Mouse (Mus musculus) CH12.LX (cell line): ENCODE results near the gene Acoxl. TPM values are rescaled to one million over a fixed set of nuclear protein-coding genes. Genes with fewer than 3 reads are reported as not detected.

Source experiments
- DNase-seq: peaks from one replicate; pipeline ENCODE4 v3.0.0-alpha.2; 2013; ENCODE audit errors: extremely low read depth
- H3K27ac ChIP-seq: 2 replicates; pipeline ENCODE4 v1.5.1; 2012; ENCODE audit warnings: low read depth, mild to moderate bottlenecking, control low read depth, moderate library complexity; ENCODE audit not compliant: insufficient read depth
- H3K27me3 ChIP-seq: replicated peaks from 2 replicates; pipeline ENCODE3; 2012; ENCODE audit warnings: inconsistent platforms
- H3K36me3 ChIP-seq, 2 experiments: replicated peaks in 1 of 2; 2 replicates each; pipeline versions ENCODE3 to v1.6.1; 2012; ENCODE audit warnings: inconsistent platforms in 1 of 2, low read length in 1 of 2, mild to moderate bottlenecking in 1 of 2, mixed read lengths in 1 of 2, moderate library complexity in 1 of 2; ENCODE audit not compliant: control insufficient read depth in 1 of 2, insufficient read depth in 1 of 2
- H3K4me1 ChIP-seq, 2 experiments: 2 replicates each; pipeline ENCODE4 v1.6.1; 2012; ENCODE audit warnings: inconsistent platforms in 1 of 2, moderate library complexity in 1 of 2; ENCODE audit not compliant: insufficient read depth in 2 of 2, control insufficient read depth in 1 of 2
- H3K4me2 ChIP-seq: 2 replicates; pipeline ENCODE4 v1.6.1; 2012; ENCODE audit warnings: low read depth, mild to moderate bottlenecking, control low read depth; ENCODE audit not compliant: poor library complexity, insufficient read depth, severe bottlenecking
- H3K4me3 ChIP-seq, 3 experiments: fragments of 150-350 bp in 1 of 3; sonication (generic) in 1 of 3; replicated peaks in 1 of 3; 2 replicates each; pipeline versions ENCODE3 to v1.5.1; 2011 to 2012; ENCODE audit warnings: low read depth in 2 of 3, low read length in 2 of 3, mild to moderate bottlenecking in 2 of 3, moderate library complexity in 2 of 3, control low read depth in 1 of 3, improper control_type of control experiment in 1 of 3, inconsistent platforms in 1 of 3, mixed read lengths in 1 of 3; ENCODE audit not compliant: poor library complexity in 1 of 3
- H3K79me2 ChIP-seq: replicated peaks from 2 replicates; pipeline ENCODE4 v1.6.1; 2012; ENCODE audit warnings: mild to moderate bottlenecking, moderate library complexity; ENCODE audit not compliant: control insufficient read depth, poor library complexity, insufficient read depth, severe bottlenecking; ENCODE audit errors: extremely low read depth
- H3K9ac ChIP-seq: 2 replicates; pipeline ENCODE4 v1.6.1; 2012; ENCODE audit warnings: low read depth, mild to moderate bottlenecking, control low read depth, moderate library complexity; ENCODE audit not compliant: insufficient read depth
- H3K9me3 ChIP-seq: replicated peaks from 2 replicates; pipeline ENCODE3; 2012; ENCODE audit warnings: low read length, inconsistent platforms, mixed read lengths
- CHD1 ChIP-seq: IDR thresholded peaks from 2 replicates; pipeline ENCODE4 v1.6.1; 2012; ENCODE audit warnings: low read depth, low read length, improper control_type of control experiment, inconsistent platforms
- CHD2 ChIP-seq: IDR thresholded peaks from 2 replicates; pipeline ENCODE4 v1.6.1; 2011; ENCODE audit warnings: low read length, improper control_type of control experiment
- CTCF ChIP-seq, 2 experiments: IDR thresholded peaks in 1 of 2; conservative IDR thresholded peaks in 1 of 2; 2 replicates each; pipeline ENCODE4 v1.5.1; 2011 to 2012; ENCODE audit warnings: low read depth in 2 of 2, low read length in 2 of 2, improper control_type of control experiment in 1 of 2, inconsistent platforms in 1 of 2, mild to moderate bottlenecking in 1 of 2, moderate library complexity in 1 of 2
- E2F4 ChIP-seq: IDR thresholded peaks from 2 replicates; pipeline ENCODE4 v1.6.1; 2011; ENCODE audit warnings: low read depth, low read length, improper control_type of control experiment; ENCODE audit not compliant: insufficient replicate concordance
- ELF1 ChIP-seq: IDR thresholded peaks from 2 replicates; pipeline ENCODE4 v1.6.1; 2014; ENCODE audit warnings: low read depth, mild to moderate bottlenecking, inconsistent platforms, low read length, improper control_type of control experiment
- EP300 ChIP-seq: IDR thresholded peaks from 2 replicates; pipeline ENCODE4 v1.6.1; 2011; ENCODE audit warnings: low read length, improper control_type of control experiment
- ETS1 ChIP-seq: conservative IDR thresholded peaks from 2 replicates; pipeline ENCODE4 v1.6.1; 2012; ENCODE audit warnings: low read depth, mild to moderate bottlenecking, inconsistent platforms, low read length, improper control_type of control experiment, moderate library complexity
- GABPA ChIP-seq: IDR thresholded peaks from 2 replicates; pipeline ENCODE4 v1.6.1; 2012; ENCODE audit warnings: low read depth, low read length, improper control_type of control experiment, inconsistent platforms; ENCODE audit not compliant: insufficient replicate concordance
- KAT2A ChIP-seq: IDR thresholded peaks from 2 replicates; pipeline ENCODE4 v1.6.1; 2012; ENCODE audit warnings: low read length, improper control_type of control experiment, inconsistent platforms; ENCODE audit not compliant: insufficient replicate concordance
- MAFK ChIP-seq: IDR thresholded peaks from 2 replicates; pipeline ENCODE4 v1.6.1; 2011; ENCODE audit warnings: low read length, improper control_type of control experiment; ENCODE audit not compliant: insufficient replicate concordance
- MEF2A ChIP-seq: IDR thresholded peaks from 2 replicates; pipeline ENCODE4 v1.6.1; 2014; ENCODE audit warnings: low read depth, mild to moderate bottlenecking, inconsistent platforms, low read length, improper control_type of control experiment, borderline replicate concordance
- MXI1 ChIP-seq: IDR thresholded peaks from 2 replicates; pipeline ENCODE4 v1.6.1; 2011; ENCODE audit warnings: mild to moderate bottlenecking, low read depth, low read length, improper control_type of control experiment
- NELFE ChIP-seq: IDR thresholded peaks from 2 replicates; pipeline ENCODE4 v1.6.1; 2011; ENCODE audit warnings: low read depth, low read length, improper control_type of control experiment
- NRF1 ChIP-seq: IDR thresholded peaks from 2 replicates; pipeline ENCODE4 v1.6.1; 2014; ENCODE audit warnings: low read depth, mild to moderate bottlenecking, inconsistent platforms, low read length, improper control_type of control experiment, moderate library complexity
- POLR2A ChIP-seq: IDR thresholded peaks from 2 replicates; pipeline ENCODE4 v1.6.1; 2011; ENCODE audit warnings: low read depth, mild to moderate bottlenecking, improper control_type of control experiment, low read length
- POLR2AphosphoS2 ChIP-seq: IDR thresholded peaks from 2 replicates; pipeline ENCODE4 v1.6.1; 2011; ENCODE audit warnings: low read depth, low read length, improper control_type of control experiment
- RAD21 ChIP-seq: IDR thresholded peaks from 2 replicates; pipeline ENCODE4 v1.6.1; 2011; ENCODE audit warnings: low read depth, mild to moderate bottlenecking, low read length, improper control_type of control experiment, moderate library complexity
- RCOR1 ChIP-seq: conservative IDR thresholded peaks from 2 replicates; pipeline ENCODE4 v1.6.1; 2012; ENCODE audit warnings: low read depth, mild to moderate bottlenecking, inconsistent platforms, low read length, improper control_type of control experiment
- SIN3A ChIP-seq: IDR thresholded peaks from 2 replicates; pipeline ENCODE4 v1.6.1; 2012; ENCODE audit warnings: low read length, improper control_type of control experiment, inconsistent platforms
- SMC3 ChIP-seq: IDR thresholded peaks from 2 replicates; pipeline ENCODE4 v1.6.1; 2011; ENCODE audit warnings: low read depth, low read length, improper control_type of control experiment
- TBP ChIP-seq: conservative IDR thresholded peaks from 2 replicates; pipeline ENCODE4 v1.6.1; 2011; ENCODE audit warnings: low read depth, low read length, improper control_type of control experiment
- TCF12 ChIP-seq: IDR thresholded peaks from 2 replicates; pipeline ENCODE4 v1.6.1; 2014; ENCODE audit warnings: low read depth, mild to moderate bottlenecking, inconsistent platforms, low read length, improper control_type of control experiment
- UBTF ChIP-seq: IDR thresholded peaks from 2 replicates; pipeline ENCODE4 v1.6.1; 2012; ENCODE audit warnings: low read depth, mild to moderate bottlenecking, inconsistent platforms, low read length, improper control_type of control experiment, moderate library complexity
- USF1 ChIP-seq: IDR thresholded peaks from 2 replicates; pipeline ENCODE4 v1.6.1; 2014; ENCODE audit warnings: low read depth, mild to moderate bottlenecking, inconsistent platforms, low read length, improper control_type of control experiment
- USF2 ChIP-seq: conservative IDR thresholded peaks from 2 replicates; pipeline ENCODE4 v1.6.1; 2011; ENCODE audit warnings: low read depth, low read length, improper control_type of control experiment
- ZC3H11A ChIP-seq: IDR thresholded peaks from 2 replicates; pipeline ENCODE4 v1.6.1; 2012; ENCODE audit warnings: low read depth, mild to moderate bottlenecking, inconsistent platforms, low read length, improper control_type of control experiment
- dilution Hi-C: fragments of 300-500 bp; cut with MboI; formaldehyde crosslinking; loops from 2 replicates; pipeline ENCODE4 v1.14.3; 2020; ENCODE audit warnings: low sequenced_read_pairs; ENCODE audit not compliant: extremely low pct_unique_long_range_greater_than_20kb, extremely low pct_ligation_motif_present
- in situ Hi-C: fragments of 300-500 bp; cut with MboI; formaldehyde crosslinking; loops from 3 replicates; pipeline ENCODE4 v1.14.3; 2019; ENCODE audit warnings: low sequenced_read_pairs, low pct_ligation_motif_present, low pct_unique_long_range_greater_than_20kb, mixed read lengths
- polyA plus RNA-seq: library from polyadenylated mRNA; unstranded; fragments of >175 nt; gene quantifications from 2 replicates; pipeline ENCODE4 v1.2.1, GENCODE M21; 2012; ENCODE audit warnings: low read depth; ENCODE audit not compliant: insufficient read length
- total RNA-seq, 2 experiments: library from RNA; depleted of rRNA; stranded (reverse); fragments of 300-350 nt in 1 of 2; fragments of >200 nt in 1 of 2; gene quantifications; 2 replicates each; pipeline ENCODE4 v1.2.3; 2012 to 2014

Acoxl gene
- total and polyA plus RNA-seq, 3 experiments, result 0.25 to 0.43 TPM; not detected in 1

GRCm38 (mm10) chr2:128145433-128145832, 306.8 kb downstream of the Acoxl start:
- Histone ChIP-seq H3K79me2 (no peaks in the 10 kb centered on the region), H3K9ac (no peak overlapping the region), H3K36me3 (peaks cover 4 to 89% of the 10 kb centered on the region in 2 experiments), H3K9me3 (peaks cover 2% of the 10 kb centered on the region), H3K27ac (no peak overlapping the region), H3K4me1 (peaks cover 6 to 33% of the 10 kb centered on the region in 2 experiments), H3K4me2 (no peak overlapping the region), H3K4me3 (no peak overlapping the region), H3K27me3 (no peaks in the 10 kb centered on the region)
- DNase-seq, result no peak
- no peak for TF ChIP-seq CTCF (conservative IDR thresholded peaks at IDR 0.05 in 1 of 2, IDR thresholded peaks at IDR 0.05 in 1 of 2; ENCODE audit: low read depth in 2 of 2, low read length in 2 of 2)
- no peak for TF ChIP-seq UBTF
- no peak for TF ChIP-seq TCF12
- TF ChIP-seq KAT2A, result no peak
- TF ChIP-seq TBP, result no peak
- no peak for TF ChIP-seq SIN3A
- TF ChIP-seq RCOR1, result no peak
- TF ChIP-seq POLR2AphosphoS2, result no peak
- TF ChIP-seq E2F4, result no peak
- dilution Hi-C loops (no loop called here), in situ Hi-C loops (no loop called here)

DNA sequence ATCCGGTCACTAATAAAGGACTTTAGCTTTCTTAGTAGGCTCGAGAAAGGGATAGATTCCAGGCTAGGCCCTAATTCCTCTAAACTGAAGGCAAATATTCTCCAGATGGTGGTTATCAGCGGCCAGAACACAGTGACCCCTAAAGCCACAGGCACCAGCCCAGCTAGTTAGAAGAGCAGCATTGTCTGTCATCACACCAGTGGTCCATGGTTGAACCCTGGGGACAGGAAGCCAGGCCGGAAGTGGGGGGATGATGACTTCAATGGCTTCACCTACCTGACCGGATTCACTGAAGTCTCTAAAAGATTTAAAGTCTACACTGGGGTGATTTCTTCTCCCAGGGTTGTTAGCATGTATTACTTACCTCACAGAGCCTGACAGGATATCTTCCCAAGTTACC, 310.9 kb downstream of the Acoxl start:
- Histone ChIP-seq H3K27ac (no peak overlapping the region), H3K36me3 (peaks cover 6 to 79% of the 10 kb centered on the region in 2 experiments), H3K9me3 (peaks cover 4% of the 10 kb centered on the region), H3K4me2 (no peak overlapping the region), H3K4me3 (no peak overlapping the region), H3K79me2 (no peaks in the 10 kb centered on the region), H3K9ac (no peak overlapping the region), H3K4me1 (peaks cover 23 to 48% of the 10 kb centered on the region in 2 experiments), H3K27me3 (no peaks in the 10 kb centered on the region)
- DNase-seq, result no peak
- dilution Hi-C loops, result no loop called here
- TF ChIP-seq GABPA (no peak), UBTF (no peak), POLR2A (no peak), E2F4 (no peak), CHD1 (no peak), CHD2 (no peak), EP300 (no peak), NRF1 (no peak)
- in situ Hi-C loops, result no loop called here

DNA sequence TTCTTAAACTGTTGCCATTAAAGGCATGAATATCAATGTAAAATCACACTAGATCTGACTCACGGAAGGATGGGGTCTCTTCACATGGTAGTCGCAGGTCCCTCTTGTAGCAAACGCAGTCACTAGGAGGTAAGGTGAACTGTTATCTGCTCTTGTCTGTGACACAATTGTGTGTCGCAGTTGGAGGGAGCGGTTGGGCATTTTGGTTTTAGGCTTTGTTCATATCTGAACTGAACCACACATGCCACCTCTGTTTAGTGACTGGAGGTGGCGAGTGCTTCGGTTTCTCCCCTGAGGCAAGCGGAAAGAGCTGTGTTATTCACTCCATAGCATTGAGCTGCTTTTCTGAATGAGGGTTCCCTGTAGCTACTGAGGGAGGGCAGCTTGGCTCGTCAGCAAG, 313.5 kb downstream of the Acoxl start:
- DNase-seq, result no peak
- Histone ChIP-seq H3K9ac (no peak overlapping the region), H3K79me2 (no peaks in the 10 kb centered on the region), H3K4me2 (no peak overlapping the region), H3K9me3 (peaks cover 4% of the 10 kb centered on the region), H3K4me1 (peaks cover 38 to 74% of the 10 kb centered on the region in 2 experiments), H3K27ac (peak overlapping the region; percentile 41), H3K27me3 (no peaks in the 10 kb centered on the region), H3K4me3 (peak overlapping the region in 1 of 3 experiments; percentile 7), H3K36me3 (peaks cover 6 to 84% of the 10 kb centered on the region in 2 experiments)
- in situ Hi-C loops (no loop called here), dilution Hi-C loops (no loop called here)
- TF ChIP-seq RCOR1 (no peak), MEF2A (no peak), USF2 (no peak), TBP (no peak), POLR2A (no peak), ZC3H11A (no peak), NRF1 (no peak), MXI1 (no peak), USF1 (no peak), UBTF (no peak), NELFE (no peak), ETS1 (no peak), ELF1 (no peak), RAD21 (no peak), SMC3 (no peak), MAFK (no peak), TCF12 (no peak), SIN3A (no peak)
